Mouse (Mus musculus) lung, adult 2 months (tissue): Measurements from ENCODE around the gene Scube1.

Source experiments
- CTCF ChIP-seq: fragments of 200-500 bp; IDR thresholded peaks from 2 replicates; pipeline ENCODE4 v1.5.1; 2011; ENCODE audit warnings: mild to moderate bottlenecking, low read length, control low read depth; ENCODE audit not compliant: insufficient read depth
- POLR2A ChIP-seq: fragments of 200-500 bp; IDR thresholded peaks from 2 replicates; pipeline ENCODE4 v1.6.1; 2011; ENCODE audit warnings: low read depth, mild to moderate bottlenecking, control low read depth, low read length, borderline replicate concordance; ENCODE audit errors: extremely low read depth

DNA sequence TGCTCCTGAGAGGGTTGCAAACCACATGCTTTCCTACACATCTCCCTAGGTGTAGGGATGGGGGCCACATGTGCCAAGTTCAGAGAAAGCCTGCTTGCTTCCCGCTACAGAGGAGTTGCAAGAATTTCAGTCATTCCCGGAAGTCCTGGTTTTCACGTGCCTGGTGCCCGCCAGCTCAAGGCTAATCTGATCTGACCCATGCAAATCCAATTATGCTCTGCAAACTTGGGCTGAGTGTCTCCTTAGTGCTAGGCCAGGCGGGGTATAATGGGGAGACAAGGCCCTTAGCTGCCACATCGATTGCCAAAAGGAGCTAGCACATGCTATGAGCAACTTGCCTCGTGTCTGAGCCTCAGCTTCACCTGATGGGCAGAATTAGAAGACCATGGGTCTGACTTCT, 62.7 kb downstream of the Scube1 start:
- TF ChIP-seq POLR2A (no peak), CTCF (no peak)
